Mouse (Mus musculus): Measurements from ENCODE around the gene Rnase13.

GRCm38 (mm10) chr14:51895071-51895470, 27.5 kb downstream of the Rnase13 start:
- TF ChIP-seq USF1 (IDR thresholded peaks at IDR 0.05; ENCODE audit: low read depth) (no peak), CTCF (IDR thresholded peaks at IDR 0.05; ENCODE audit: control insufficient read depth, insufficient read depth, insufficient read length) (no peak), FOSL1 (IDR thresholded peaks at IDR 0.05; ENCODE audit: insufficient read depth, low read length, poor library complexity, severe bottlenecking) (no peak), MAX (IDR thresholded peaks at IDR 0.05) (no peak), CEBPB (IDR thresholded peaks at IDR 0.05; ENCODE audit: low read depth) (no peak), MYOG (IDR thresholded peaks at IDR 0.05; ENCODE audit: control insufficient read depth, extremely low read depth, insufficient read length) (no peak)

Measured in C2C12 (cell line).